Mouse (Mus musculus): ENCODE data around the gene Dok7.

DNA sequence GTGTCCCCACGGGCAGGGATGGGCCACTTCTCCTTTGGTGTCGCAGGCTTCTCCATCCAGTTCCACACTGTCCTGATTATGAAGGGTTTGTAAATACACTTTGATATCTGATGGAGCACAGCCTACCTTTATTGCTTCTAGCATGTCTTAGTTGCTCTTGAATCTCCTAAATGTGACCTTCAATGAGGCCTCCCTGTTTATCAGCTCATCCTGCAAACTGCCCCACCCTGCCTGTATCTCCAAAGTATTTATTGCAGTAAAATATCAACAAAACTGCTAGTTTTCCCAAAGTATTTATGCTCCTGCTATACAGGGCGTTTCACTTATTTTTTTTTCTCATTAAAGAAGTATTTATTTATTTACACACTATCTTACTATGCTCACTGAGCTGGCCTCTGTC lies 59.4 kb downstream of the Dok7 start:
- TF ChIP-seq CTCF (IDR thresholded peaks at IDR 0.05; ENCODE audit: low read depth) = no peak
- TF ChIP-seq EP300 (IDR thresholded peaks at IDR 0.05; ENCODE audit: low read depth) = no peak

Measured in liver, postnatal 0 days (tissue).